ENCODE assay signal across 17 mouse cellular contexts in genomic region chr15:84640722-84641121, GRCm38 (mm10). TPM values are rescaled to one million over a fixed set of nuclear protein-coding genes. Genes with fewer than 3 reads are reported as not detected.
A peak's percentile ranks its signal among the peaks of the same experiment; 100 is the strongest.
DNase-seq lines count a peak whose midpoint lies in the region; ATAC-seq and TF ChIP-seq lines count a peak whose summit lies in the region.
"Had no signal": no experiment of that assay in that cellular context is flagged by ENCODE, and none has a peak within 500 bp of the region (broad histone marks: within the 10 kb centered on the region; RNA-seq: fewer than 3 reads in every experiment).

No protein-coding gene starts in this region.

- H3K36me3 ChIP-seq in forebrain, postnatal 0 days (ENCODE audit: insufficient read depth): no peaks in the 10 kb centered on the region
- no peaks in the 10 kb centered on the region for H3K36me3 ChIP-seq in forebrain, embryonic 11.5 days (ENCODE audit: control insufficient read depth, insufficient read depth, low read length)
- H3K36me3 ChIP-seq: G1E; heart, embryonic 13.5 days; neural tube, embryonic 13.5 days had no signal

- H3K27me3 ChIP-seq in forebrain, postnatal 0 days (ENCODE audit: insufficient read depth, low read length): no peaks in the 10 kb centered on the region
- H3K27me3 ChIP-seq in forebrain, embryonic 11.5 days (ENCODE audit: control insufficient read depth, insufficient read depth, low read length): no peaks in the 10 kb centered on the region
- H3K27me3 ChIP-seq: heart, embryonic 13.5 days; neural tube, embryonic 13.5 days had no signal

- no peak overlapping the region for H3K9ac ChIP-seq in forebrain, postnatal 0 days
- no peak overlapping the region for H3K9ac ChIP-seq in forebrain, embryonic 11.5 days (ENCODE audit: low read length)
- H3K9ac ChIP-seq: heart, embryonic 13.5 days; hindbrain, embryonic 14.5 days; neural tube, embryonic 13.5 days had no signal

- no peaks in the 10 kb centered on the region for H3K9me3 ChIP-seq in forebrain, postnatal 0 days (ENCODE audit: low read length)
- no peaks in the 10 kb centered on the region for H3K9me3 ChIP-seq in forebrain, embryonic 11.5 days (ENCODE audit: control insufficient read depth, low read length)
- H3K9me3 ChIP-seq: neural tube, embryonic 13.5 days had no signal

- DNase-seq in forebrain, postnatal 0 days: no peak
- DNase-seq in forebrain, embryonic 11.5 days (ENCODE audit: low spot score): no peak
- peak; percentile 45 for DNase-seq in layer of hippocampus, adult 9-11 months
- no peak for DNase-seq in layer of hippocampus, postnatal 25 days (ENCODE audit: extremely low spot score in 1 of 2, low spot score in 1 of 2)
- DNase-seq in gastrocnemius, postnatal 25 days: peak; percentile 62
- DNase-seq in kidney, postnatal 36 days: no peak
- DNase-seq: kidney, adult 18-20 months; kidney, postnatal 4 days; lung, adult 18-20 months; thymus, adult 18-20 months had no signal

- H3K4me1 ChIP-seq in forebrain, postnatal 0 days (ENCODE audit: insufficient read depth): no peaks in the 10 kb centered on the region
- no peaks in the 10 kb centered on the region; the same call in 1 of the 2 replicates for H3K4me1 ChIP-seq in forebrain, embryonic 11.5 days (replicated peaks; ENCODE audit: control insufficient read depth, insufficient read depth, low read length)
- peaks cover 18% of the 10 kb centered on the region for H3K4me1 ChIP-seq in brown adipose tissue, adult 24 weeks (ENCODE audit: control insufficient read depth, insufficient read depth, insufficient read length, low read length)

- ATAC-seq in forebrain, postnatal 0 days: peak; percentile 43
- ATAC-seq in forebrain, embryonic 11.5 days (replicated peaks; ENCODE audit: low FRiP score): no peak
- ATAC-seq: midbrain, embryonic 16.5 days had no signal

- no peak for TF ChIP-seq CTCF in forebrain, postnatal 0 days (IDR thresholded peaks at IDR 0.05; ENCODE audit: low read depth)

- no peak overlapping the region for H3K4me3 ChIP-seq in forebrain, postnatal 0 days (ENCODE audit: low read depth, low read length)
- no peak overlapping the region for H3K4me3 ChIP-seq in forebrain, embryonic 11.5 days (ENCODE audit: low read depth, low read length)
- no peak overlapping the region for H3K4me3 ChIP-seq in brown adipose tissue, adult 24 weeks (ENCODE audit: insufficient read depth, low read depth, low read length)
- H3K4me3 ChIP-seq: heart, embryonic 13.5 days; neural tube, embryonic 13.5 days had no signal

- H3K27ac ChIP-seq in forebrain, postnatal 0 days (ENCODE audit: low read depth, low read length): no peak overlapping the region
- no peak overlapping the region for H3K27ac ChIP-seq in forebrain, embryonic 11.5 days (ENCODE audit: low read depth, low read length)
- H3K27ac ChIP-seq in brown adipose tissue, adult 24 weeks (replicated peaks; ENCODE audit: low read depth, low read length): peak overlapping the region; percentile 68
- H3K27ac ChIP-seq: hindbrain, embryonic 14.5 days; macrophage; neural tube, embryonic 13.5 days had no signal

- WGBS in forebrain, postnatal 0 days: 66% methylated on average over 6 of the region's 6 CpGs
- 83% methylated on average over 6 of the region's 6 CpGs for WGBS in forebrain, embryonic 11.5 days

- no peak overlapping the region for H3K4me2 ChIP-seq in forebrain, postnatal 0 days (ENCODE audit: low read depth)
- H3K4me2 ChIP-seq in forebrain, embryonic 11.5 days (ENCODE audit: low read depth, low read length, severe bottlenecking): no peak overlapping the region
- H3K4me2 ChIP-seq: heart, embryonic 13.5 days; hindbrain, embryonic 14.5 days; neural tube, embryonic 13.5 days had no signal

RNA-seq across cellular contexts. Expression of gene Prr5, which starts 28.7 kb away (rescaled TPM):
- 8.6 and 17.2 TPM in 2 replicates for total RNA-seq in forebrain, postnatal 0 days (2014; rRNA removed)
- 17.8 and 28.2 TPM in 2 replicates for polyA plus RNA-seq in forebrain, postnatal 0 days (2015; fragmentation: Nextera tagmentation; extraction: Ambion mirVana)
- 10.0 and 12.3 TPM in 2 replicates for polyA plus RNA-seq in forebrain, embryonic 11.5 days (2014; fragmentation: Nextera tagmentation; extraction: Ambion mirVana)
- 10 to 100 TPM; 10.1 to 16.9 TPM for total RNA-seq in layer of hippocampus, postnatal 25 days (2021)
- polyA plus RNA-seq in brown adipose tissue, adult 24 weeks (2012; ENCODE audit: insufficient read depth, insufficient read length, missing spikeins): 2.8 and 4.4 TPM in 2 replicates
- 1 to 10 TPM; 3.9 to 4.1 TPM for total RNA-seq in gastrocnemius, postnatal 25 days (2021)
- total RNA-seq: G1E had no signal
- polyA plus RNA-seq: G1E had no signal

Comparison
In these comparisons a context has a peak if more than half of its experiments do, and no peak if none do; other contexts are left out.
1. DNase-seq: peak in layer of hippocampus, adult 9-11 months (single experiment) and gastrocnemius, postnatal 25 days (single experiment); none in forebrain, postnatal 0 days (single experiment), forebrain, embryonic 11.5 days (single experiment), layer of hippocampus, postnatal 25 days (0 of 2) and kidney, postnatal 36 days (0 of 2).